Mouse (Mus musculus) adrenal gland, adult 18-20 months (tissue): ENCODE measurements around the gene A830031A19Rik. TPM values are rescaled to one million over a fixed set of nuclear protein-coding genes. Genes with fewer than 3 reads are reported as not detected.

Source experiments
- DNase-seq, 2 experiments: peaks; one replicate each; pipeline ENCODE4 v3.0.0; 2021 to 2022; ENCODE audit warnings: low spot score in 2 of 2
- long read RNA-seq, 2 experiments: library from polyadenylated mRNA; stranded (forward); transcript quantifications; one replicate each; pipeline ENCODE4 v2.0.0; 2021
- total RNA-seq, 2 experiments: library from RNA; stranded (reverse); gene quantifications; 1 replicate in 1 of 2; 2 replicates in 1 of 2; pipeline ENCODE4 v1.2.3; 2021

Gene A830031A19Rik
- total RNA-seq = not detected
- long read RNA-seq, experiment 1 = 0 reads
- long read RNA-seq, experiment 2 = 0 reads

GRCm38 (mm10) chr11:24074634-24075104, at the start of gene A830031A19Rik:
A830031A19Rik (minus strand) TSS chr11:24075054.
- DNase-seq = no peak

GRCm38 (mm10) chr11:24123991-24124390, 49.1 kb upstream of the A830031A19Rik start:
- no peak for DNase-seq

GRCm38 (mm10) chr11:24122899-24123298, 48.0 kb upstream of the A830031A19Rik start:
- DNase-seq = no peak

GRCm38 (mm10) chr11:24121136-24121535, 46.3 kb upstream of the A830031A19Rik start:
- no peak for DNase-seq

- DNase-seq = no peak
Observed at GRCm38 (mm10) chr11:24116582-24117318, 41.9 kb upstream of the A830031A19Rik start.

GRCm38 (mm10) chr11:24116041-24116440, 41.2 kb upstream of the A830031A19Rik start:
- no peak for DNase-seq

GRCm38 (mm10) chr11:24115017-24115752, 40.3 kb upstream of the A830031A19Rik start:
- no peak for DNase-seq

GRCm38 (mm10) chr11:24111720-24112119, 36.9 kb upstream of the A830031A19Rik start:
- DNase-seq = no peak

GRCm38 (mm10) chr11:24110113-24110512, 35.3 kb upstream of the A830031A19Rik start:
- no peak for DNase-seq

GRCm38 (mm10) chr11:24109388-24109787, 34.5 kb upstream of the A830031A19Rik start:
- DNase-seq = no peak

- no peak for DNase-seq
Observed at GRCm38 (mm10) chr11:24108974-24109373, 34.1 kb upstream of the A830031A19Rik start.

- no peak for DNase-seq
Observed at GRCm38 (mm10) chr11:24107414-24107813, 32.6 kb upstream of the A830031A19Rik start.

GRCm38 (mm10) chr11:24103128-24103742, 28.4 kb upstream of the A830031A19Rik start:
- DNase-seq = no peak

- no peak for DNase-seq
Observed at GRCm38 (mm10) chr11:24102372-24102771, 27.5 kb upstream of the A830031A19Rik start.

GRCm38 (mm10) chr11:24101625-24102024, 26.8 kb upstream of the A830031A19Rik start:
- no peak for DNase-seq

GRCm38 (mm10) chr11:24100449-24101070, 25.7 kb upstream of the A830031A19Rik start:
- no peak for DNase-seq

GRCm38 (mm10) chr11:24099886-24100293, 25.0 kb upstream of the A830031A19Rik start:
- DNase-seq = no peak

GRCm38 (mm10) chr11:24099215-24099614, 24.4 kb upstream of the A830031A19Rik start:
- no peak for DNase-seq

GRCm38 (mm10) chr11:24098662-24099061, 23.8 kb upstream of the A830031A19Rik start:
- no peak for DNase-seq

- DNase-seq = no peak
Observed at GRCm38 (mm10) chr11:24098069-24098468, 23.2 kb upstream of the A830031A19Rik start.

GRCm38 (mm10) chr11:24097026-24097425, 22.2 kb upstream of the A830031A19Rik start:
- DNase-seq = no peak
